In genomic region chr13:19161111-19161510, GRCm38 (mm10) we compare ENCODE assay signal across 28 mouse cellular contexts.
DNase-seq lines count a peak whose midpoint lies in the region; ATAC-seq and TF ChIP-seq lines count a peak whose summit lies in the region.
"Had no signal": no experiment of that assay in that cellular context is flagged by ENCODE, and none has a peak within 500 bp of the region (broad histone marks: within the 10 kb centered on the region; RNA-seq: fewer than 3 reads in every experiment).

No protein-coding gene starts in this region.

- no peaks in the 10 kb centered on the region for H3K9me3 ChIP-seq in hindbrain, postnatal 0 days (ENCODE audit: low read length)
- no peaks in the 10 kb centered on the region for H3K9me3 ChIP-seq in hindbrain, embryonic 10.5 days
- H3K9me3 ChIP-seq in neural tube, embryonic 14.5 days (ENCODE audit: control insufficient read depth, low read length), result no peaks in the 10 kb centered on the region
- H3K9me3 ChIP-seq in forebrain, embryonic 12.5 days, result no peaks in the 10 kb centered on the region
- H3K9me3 ChIP-seq: embryonic facial prominence, embryonic 12.5 days; forebrain, embryonic 10.5 days; G1E; hindbrain, embryonic 15.5 days; kidney, embryonic 15.5 days; liver, embryonic 12.5 days had no signal

- no peaks in the 10 kb centered on the region for H3K36me3 ChIP-seq in hindbrain, postnatal 0 days (ENCODE audit: insufficient read depth, low read length)
- H3K36me3 ChIP-seq in hindbrain, embryonic 10.5 days, result no peaks in the 10 kb centered on the region
- H3K36me3 ChIP-seq in neural tube, embryonic 14.5 days (ENCODE audit: control insufficient read depth, insufficient read depth, low read length), result no peaks in the 10 kb centered on the region
- H3K36me3 ChIP-seq in forebrain, embryonic 12.5 days (replicated peaks), result no peaks in the 10 kb centered on the region
- H3K36me3 ChIP-seq: embryonic facial prominence, embryonic 12.5 days; forebrain, embryonic 10.5 days; G1E; hindbrain, embryonic 15.5 days; kidney, embryonic 15.5 days; liver, embryonic 12.5 days had no signal

- ATAC-seq in hindbrain, postnatal 0 days, result 0 out of 2 replicates have a peak, but pooled peaks have one; percentile 46
- ATAC-seq in neural tube, embryonic 14.5 days (ENCODE audit: low read depth), result peak; percentile 13; the same call in 1 of the 2 replicates
- no peak for ATAC-seq in granulocyte monocyte progenitor cell, adult 5-6 weeks (replicated peaks; ENCODE audit: poor library complexity, severe bottlenecking)
- ATAC-seq in forebrain, embryonic 12.5 days (ENCODE audit: low FRiP score), result no peak
- ATAC-seq: forebrain, postnatal 0 days; liver, embryonic 12.5 days; liver, postnatal 0 days had no signal

- H3K4me2 ChIP-seq in hindbrain, postnatal 0 days (ENCODE audit: low read depth, low read length), result no peak overlapping the region
- H3K4me2 ChIP-seq in neural tube, embryonic 14.5 days (ENCODE audit: low read depth, low read length), result no peak overlapping the region
- H3K4me2 ChIP-seq in forebrain, embryonic 12.5 days, result no peak overlapping the region
- H3K4me2 ChIP-seq: embryonic facial prominence, embryonic 12.5 days; heart, embryonic 11.5 days; hindbrain, embryonic 15.5 days; kidney, embryonic 15.5 days; liver, embryonic 12.5 days had no signal

- no peaks in the 10 kb centered on the region for H3K27me3 ChIP-seq in hindbrain, postnatal 0 days (ENCODE audit: insufficient read depth, low read length)
- H3K27me3 ChIP-seq in hindbrain, embryonic 10.5 days (ENCODE audit: insufficient read depth, poor library complexity, severe bottlenecking), result no peaks in the 10 kb centered on the region
- H3K27me3 ChIP-seq in neural tube, embryonic 14.5 days (ENCODE audit: control insufficient read depth, insufficient read depth, low read length), result no peaks in the 10 kb centered on the region
- no peaks in the 10 kb centered on the region for H3K27me3 ChIP-seq in forebrain, embryonic 12.5 days
- H3K27me3 ChIP-seq: embryonic facial prominence, embryonic 12.5 days; hindbrain, embryonic 15.5 days; kidney, embryonic 15.5 days; liver, embryonic 12.5 days had no signal

- H3K4me3 ChIP-seq in hindbrain, postnatal 0 days (ENCODE audit: low read length), result no peak overlapping the region
- no peak overlapping the region for H3K4me3 ChIP-seq in hindbrain, embryonic 10.5 days
- H3K4me3 ChIP-seq in neural tube, embryonic 14.5 days (ENCODE audit: low read depth, low read length), result no peak overlapping the region
- H3K4me3 ChIP-seq in forebrain, embryonic 12.5 days (replicated peaks), result no peak overlapping the region
- H3K4me3 ChIP-seq: embryonic facial prominence, embryonic 12.5 days; forebrain, embryonic 10.5 days; hindbrain, embryonic 15.5 days; kidney, embryonic 15.5 days; left cerebral cortex, adult 2 months; liver, embryonic 12.5 days had no signal

- no peak overlapping the region for H3K27ac ChIP-seq in hindbrain, postnatal 0 days
- H3K27ac ChIP-seq in hindbrain, embryonic 10.5 days, result no peak overlapping the region
- no peak overlapping the region for H3K27ac ChIP-seq in neural tube, embryonic 14.5 days (ENCODE audit: low read depth, low read length)
- H3K27ac ChIP-seq in forebrain, embryonic 12.5 days, result no peak overlapping the region
- H3K27ac ChIP-seq: embryonic facial prominence, embryonic 12.5 days; forebrain, embryonic 10.5 days; hindbrain, embryonic 15.5 days; kidney, embryonic 15.5 days; left cerebral cortex, adult 2 months; liver, embryonic 12.5 days had no signal

- DNase-seq in cerebellum, adult 11-12 months, result peak; percentile 21
- DNase-seq in cerebellum, postnatal 36 days, result no peak
- no peak for DNase-seq in hindbrain, postnatal 0 days (ENCODE audit: low spot score)
- DNase-seq in hindbrain, embryonic 10.5 days (ENCODE audit: low spot score), result no peak
- DNase-seq in neural tube, embryonic 10.5 days (ENCODE audit: extremely low spot score, low spot score), result no peak
- DNase-seq: adrenal gland, postnatal 10 days; forebrain, postnatal 0 days; gastrocnemius, postnatal 14 days; heart, adult 11 months; heart, postnatal 36 days; kidney, adult 18-20 months; kidney, postnatal 25 days; liver, postnatal 0 days; lung, postnatal 36 days; right cerebral cortex, adult 18-20 months; spleen, adult 18-20 months; thymus, postnatal 14 days had no signal

- WGBS in hindbrain, postnatal 0 days, result 57% methylated on average over 7 of the region's 7 CpGs
- WGBS in hindbrain, embryonic 10.5 days, result 68% methylated on average over 7 of the region's 7 CpGs
- 65% methylated on average over 7 of the region's 7 CpGs for WGBS in neural tube, embryonic 14.5 days
- 84% methylated on average over 7 of the region's 7 CpGs for WGBS in forebrain, embryonic 12.5 days

- TF ChIP-seq CTCF in hindbrain, postnatal 0 days (IDR thresholded peaks at IDR 0.05; ENCODE audit: low read depth), result no peak

- H3K4me1 ChIP-seq in hindbrain, postnatal 0 days (ENCODE audit: insufficient read depth, low read length), result no peaks in the 10 kb centered on the region
- H3K4me1 ChIP-seq in hindbrain, embryonic 10.5 days (replicated peaks), result no peaks in the 10 kb centered on the region
- no peaks in the 10 kb centered on the region for H3K4me1 ChIP-seq in neural tube, embryonic 14.5 days (ENCODE audit: control insufficient read depth, insufficient read depth, low read length)
- H3K4me1 ChIP-seq in forebrain, embryonic 12.5 days, result no peaks in the 10 kb centered on the region
- H3K4me1 ChIP-seq: embryonic facial prominence, embryonic 12.5 days; forebrain, embryonic 10.5 days; hindbrain, embryonic 15.5 days; kidney, embryonic 15.5 days; liver, embryonic 12.5 days had no signal

- H3K9ac ChIP-seq in hindbrain, postnatal 0 days (replicated peaks; ENCODE audit: low read length), result no peak overlapping the region
- H3K9ac ChIP-seq in neural tube, embryonic 14.5 days (replicated peaks; ENCODE audit: low read depth, low read length), result no peak overlapping the region
- no peak overlapping the region for H3K9ac ChIP-seq in forebrain, embryonic 12.5 days
- H3K9ac ChIP-seq: embryonic facial prominence, embryonic 12.5 days; forebrain, postnatal 0 days; hindbrain, embryonic 15.5 days; kidney, embryonic 15.5 days; liver, embryonic 12.5 days; liver, postnatal 0 days had no signal

Comparison
In these comparisons a context has a peak if more than half of its experiments do, and no peak if none do; other contexts are left out.
1. ATAC-seq: peak in hindbrain, postnatal 0 days (single experiment) and neural tube, embryonic 14.5 days (single experiment); none in granulocyte monocyte progenitor cell, adult 5-6 weeks (single experiment) and forebrain, embryonic 12.5 days (single experiment).